Mouse (Mus musculus) intestine, postnatal 0 days (tissue): Measurements from ENCODE around the gene Tomm6. TPM values are rescaled to one million over a fixed set of nuclear protein-coding genes. Genes with fewer than 3 reads are reported as not detected.

ENCODE experiments used
- ATAC-seq: fragments of 200-750 bp; cut with Nextera tagmentation; 2 replicates; pipeline ENCODE4 v1.8.0; 2017; ENCODE audit warnings: mild to moderate bottlenecking, moderate TSS enrichment, moderate library complexity
- H3K27ac ChIP-seq: fragments of 300-500 bp; sonication (generic); 2 replicates; pipeline ENCODE4 v1.5.1; 2014; ENCODE audit warnings: mild to moderate bottlenecking, low read depth, low read length, moderate library complexity
- H3K27me3 ChIP-seq: fragments of 300-500 bp; sonication (generic); replicated peaks from 2 replicates; pipeline ENCODE4 v1.6.1; 2014; ENCODE audit warnings: low read length, mixed read lengths; ENCODE audit not compliant: control insufficient read depth, insufficient read depth
- H3K36me3 ChIP-seq: fragments of 300-500 bp; sonication (generic); 2 replicates; pipeline ENCODE4 v1.6.1; 2014; ENCODE audit warnings: mild to moderate bottlenecking, moderate library complexity; ENCODE audit not compliant: control insufficient read depth, insufficient read depth
- H3K4me1 ChIP-seq: fragments of 300-500 bp; sonication (generic); replicated peaks from 2 replicates; pipeline ENCODE4 v1.6.1; 2014; ENCODE audit warnings: antibody characterized with exemption, low read length, mixed read lengths; ENCODE audit not compliant: control insufficient read depth, insufficient read depth
- H3K4me2 ChIP-seq: fragments of 300-500 bp; sonication (generic); replicated peaks from 2 replicates; pipeline ENCODE4 v1.6.1; 2014; ENCODE audit warnings: low read depth, mild to moderate bottlenecking, moderate library complexity
- H3K4me3 ChIP-seq: fragments of 300-500 bp; sonication (generic); 2 replicates; pipeline ENCODE4 v1.5.1; 2014; ENCODE audit warnings: low read depth, low read length
- H3K9ac ChIP-seq: fragments of 300-500 bp; sonication (generic); 2 replicates; pipeline ENCODE4 v1.6.1; 2014; ENCODE audit warnings: mild to moderate bottlenecking, low read depth, low read length
- H3K9me3 ChIP-seq: fragments of 300-500 bp; sonication (generic); 2 replicates; pipeline ENCODE4 v1.6.1; 2016; ENCODE audit warnings: mixed run types; ENCODE audit not compliant: control insufficient read depth
- CTCF ChIP-seq: sonication (generic); IDR thresholded peaks from 2 replicates; pipeline ENCODE4 v1.5.1; 2016; ENCODE audit warnings: low read depth, mild to moderate bottlenecking, control low read depth, antibody characterized with exemption, moderate library complexity
- WGBS: fragments of 180-500 bp; shearing (Covaris S2); extraction: QIAGEN DNeasy Blood & Tissue Kit; methylation state at CpG from one replicate; pipeline ENCODE4 v1.1.7; 2014; 5-methylcytosine and 5-hydroxymethylcytosine counted together
- polyA plus RNA-seq: library from polyadenylated mRNA; unstranded; fragments of >200 nt; fragmentation: Nextera tagmentation; extraction: Ambion mirVana; gene quantifications from 2 replicates; pipeline ENCODE4 v1.2.1, GENCODE M21; 2015

The Tomm6 gene
- polyA plus RNA-seq, 1 experiment from 2014 or later: 384 TPM

GRCm38 (mm10) chr17:47691650-47692049, 3.5 kb upstream of the Tomm6 start:
- H3K4me2 ChIP-seq: no peak overlapping the region

GRCm38 (mm10) chr17:47689894-47690293, 1.7 kb upstream of the Tomm6 start:
- H3K9ac ChIP-seq: no peak overlapping the region
- no peak for TF ChIP-seq CTCF
- H3K36me3 ChIP-seq: peaks cover under 1% of the 10 kb centered on the region; the same call in 1 of the 2 replicates
- peaks cover 8% of the 10 kb centered on the region for H3K4me1 ChIP-seq
- no peaks in the 10 kb centered on the region for H3K9me3 ChIP-seq
- 87% methylated on average over 8 of the region's 8 CpGs for WGBS
- H3K27ac ChIP-seq: no peak overlapping the region
- H3K4me2 ChIP-seq: no peak overlapping the region; the same call in 1 of the 2 replicates
- H3K27me3 ChIP-seq: no peaks in the 10 kb centered on the region
- ATAC-seq: no peak
- H3K4me3 ChIP-seq: no peak overlapping the region

More at GRCm38 (mm10) chr17:47691650-47692049, 3.5 kb upstream of the Tomm6 start:
- no peaks in the 10 kb centered on the region for H3K27me3 ChIP-seq
- no peaks in the 10 kb centered on the region for H3K36me3 ChIP-seq
- ATAC-seq: no peak
- no peak overlapping the region for H3K4me3 ChIP-seq
- no peak overlapping the region for H3K9ac ChIP-seq
- H3K4me1 ChIP-seq: peaks cover 8% of the 10 kb centered on the region
- H3K9me3 ChIP-seq: no peaks in the 10 kb centered on the region
- WGBS: 95% methylated on average over 3 of the region's 3 CpGs
- H3K27ac ChIP-seq: no peak overlapping the region
- no peak for TF ChIP-seq CTCF

GRCm38 (mm10) chr17:47688608-47689575, 706 bp upstream of the Tomm6 start, which contains the start of gene Frs3:
Frs3 (plus strand) TSS chr17:47689030.
- peak; percentile 40 for TF ChIP-seq CTCF
- Histone ChIP-seq H3K9me3 (no peaks in the 10 kb centered on the region), H3K36me3 (peaks cover 11% of the 10 kb centered on the region), H3K4me1 (peaks cover 8% of the 10 kb centered on the region), H3K27ac (peak within 1 kb of the TSS; percentile 90), H3K9ac (peak within 1 kb of the TSS; percentile 75), H3K4me2 (peak within 1 kb of the TSS; percentile 100), H3K27me3 (no peaks in the 10 kb centered on the region), H3K4me3 (peak within 1 kb of the TSS; percentile 87)
- peak; percentile 35 for ATAC-seq
- 3% methylated on average over 55 of the region's 58 CpGs for WGBS

GRCm38 (mm10) chr17:47687409-47688343, 510 bp downstream of the Tomm6 start:
- H3K4me2 ChIP-seq: peak overlapping the region; percentile 100
- ATAC-seq: peak; percentile 92
- peaks cover 14% of the 10 kb centered on the region for H3K36me3 ChIP-seq
- peak overlapping the region; percentile 75 for H3K9ac ChIP-seq
- no peaks in the 10 kb centered on the region for H3K9me3 ChIP-seq
- no peaks in the 10 kb centered on the region for H3K27me3 ChIP-seq
- H3K27ac ChIP-seq: peak overlapping the region; percentile 90
- TF ChIP-seq CTCF: no peak
- H3K4me1 ChIP-seq: peaks cover 8% of the 10 kb centered on the region
- H3K4me3 ChIP-seq: peak overlapping the region; percentile 87
- WGBS: under 1% methylated on average over 70 of the region's 70 CpGs

GRCm38 (mm10) chr17:47682836-47683235, 5.3 kb downstream of the Tomm6 start:
- Histone ChIP-seq H3K9ac (no peak overlapping the region), H3K27me3 (no peaks in the 10 kb centered on the region), H3K9me3 (no peaks in the 10 kb centered on the region), H3K27ac (no peak overlapping the region), H3K4me2 (no peak overlapping the region), H3K36me3 (peaks cover 46% of the 10 kb centered on the region), H3K4me1 (peaks cover 5% of the 10 kb centered on the region; the same call in 1 of the 2 replicates), H3K4me3 (no peak overlapping the region)
- 50% methylated on average over 4 of the region's 4 CpGs for WGBS
- ATAC-seq: no peak
- no peak for TF ChIP-seq CTCF
